Mouse (Mus musculus) midbrain, embryonic 12.5 days (tissue): ENCODE data around the gene Crygb. TPM values are rescaled to one million over a fixed set of nuclear protein-coding genes. Genes with fewer than 3 reads are reported as not detected.

Source experiments
- polyA plus RNA-seq: library from polyadenylated mRNA; unstranded; fragments of >200 nt; fragmentation: Nextera tagmentation; extraction: Ambion mirVana; gene quantifications from 2 replicates; pipeline ENCODE4 v1.2.1, GENCODE M21; 2016

The Crygb gene
- polyA plus RNA-seq, 1 experiment from 2014 or later: 0.36 TPM

Other genes with a start within 250 kb of the Crygb start
- 12.1 and 13.1 TPM in 2 replicates for gene Plekhm3, start 125.5 kb downstream of the Crygb start, polyA plus RNA-seq
- gene Akr1cl, start 49.5 kb downstream of the Crygb start, polyA plus RNA-seq: 0.20 TPM in 1 of 2 replicates, not detected in the other
- not detected in 2 replicates for gene Cryge, start 31.1 kb downstream of the Crygb start, polyA plus RNA-seq
- gene Crygd, start 18.8 kb downstream of the Crygb start, polyA plus RNA-seq: 0.65 TPM in 1 of 2 replicates, not detected in the other
- 0.30 TPM in 1 of 2 replicates, not detected in the other for gene Crygc, start 8.6 kb downstream of the Crygb start, polyA plus RNA-seq
- not detected in 2 replicates for gene Cryga, start 21.1 kb upstream of the Crygb start, polyA plus RNA-seq
- not detected in 2 replicates for gene Gm28845, start 37.3 kb upstream of the Crygb start, polyA plus RNA-seq
- 0.13 TPM in 1 of 2 replicates, not detected in the other for gene D630023F18Rik, start 40.9 kb upstream of the Crygb start, polyA plus RNA-seq
- gene Idh1, start 104.2 kb upstream of the Crygb start, polyA plus RNA-seq: 397 and 420 TPM in 2 replicates
- 18.4 and 19.9 TPM in 2 replicates for gene Pikfyve, start 104.4 kb upstream of the Crygb start, polyA plus RNA-seq
- 0.19 and 0.21 TPM in 2 replicates for gene Pth2r, start 199.8 kb upstream of the Crygb start, polyA plus RNA-seq